Comparison of ENCODE assay signal across 9 mouse cellular contexts in the genomic region with DNA sequence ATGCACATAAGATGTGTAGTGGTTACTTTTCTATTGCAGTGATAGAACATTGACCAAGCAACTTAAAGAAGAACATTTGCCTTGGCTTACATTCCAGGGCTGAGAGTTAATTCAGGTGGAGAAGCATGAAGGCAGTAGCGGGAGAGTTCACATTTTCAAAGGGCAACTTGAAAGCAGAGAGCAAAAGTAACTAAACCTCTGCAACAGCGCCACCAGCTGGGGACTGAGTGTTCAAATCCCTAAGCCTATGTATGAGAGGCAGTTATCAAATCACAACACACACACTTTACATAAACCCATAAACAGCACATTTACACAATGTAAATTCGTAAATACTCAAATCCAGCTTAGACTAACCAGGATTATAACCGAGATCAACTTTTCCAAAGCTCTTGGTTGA. TPM values are rescaled to one million over a fixed set of nuclear protein-coding genes. Genes with fewer than 3 reads are reported as not detected.
DNase-seq lines count a peak whose midpoint lies in the region; ATAC-seq and TF ChIP-seq lines count a peak whose summit lies in the region.
"Had no signal": no experiment of that assay in that cellular context is flagged by ENCODE, and none has a peak within 500 bp of the region (broad histone marks: within the 10 kb centered on the region; RNA-seq: fewer than 3 reads in every experiment).

No protein-coding gene starts in this region.

- peaks cover 24% of the 10 kb centered on the region for H3K36me3 ChIP-seq in ES-E14 (ENCODE audit: control insufficient read depth, insufficient read depth, low read length, poor library complexity, severe bottlenecking)
- peaks cover 63% of the 10 kb centered on the region for H3K36me3 ChIP-seq in liver, embryonic 13.5 days

- H3K9me3 ChIP-seq in ES-E14 (ENCODE audit: control insufficient read depth, insufficient read depth, low read depth, low read length), result no peaks in the 10 kb centered on the region
- no peaks in the 10 kb centered on the region for H3K9me3 ChIP-seq in liver, embryonic 13.5 days (replicated peaks)
- H3K9me3 ChIP-seq: limb, embryonic 12.5 days had no signal

- H3K4me2 ChIP-seq in liver, embryonic 13.5 days, result no peak overlapping the region
- H3K4me2 ChIP-seq: limb, embryonic 12.5 days had no signal

- 7% methylated on average over 4 of the region's 4 CpGs for WGBS in liver, embryonic 13.5 days (ENCODE audit: insufficient replicate concordance)

- no peaks in the 10 kb centered on the region for H3K27me3 ChIP-seq in liver, embryonic 13.5 days
- H3K27me3 ChIP-seq: limb, embryonic 12.5 days had no signal

- no peak overlapping the region for H3K4me3 ChIP-seq in ES-E14 (ENCODE audit: insufficient read depth in 1 of 2, low read depth in 1 of 2, low read length in 2 of 2, poor library complexity in 1 of 2, severe bottlenecking in 1 of 2)
- H3K4me3 ChIP-seq in liver, embryonic 13.5 days (replicated peaks), result no peak overlapping the region
- H3K4me3 ChIP-seq: limb, embryonic 12.5 days had no signal

- H3K9ac ChIP-seq in ES-E14 (ENCODE audit: insufficient read depth, low read depth, low read length, poor library complexity, severe bottlenecking), result no peak overlapping the region
- H3K9ac ChIP-seq in liver, embryonic 13.5 days, result no peak overlapping the region
- H3K9ac ChIP-seq: limb, embryonic 12.5 days had no signal

- H3K4me1 ChIP-seq in ES-E14 (ENCODE audit: control insufficient read depth in 2 of 2, insufficient read depth in 2 of 2, low read length in 2 of 2, poor library complexity in 1 of 2), result peaks cover 0 to 6% of the 10 kb centered on the region in 2 experiments; a peak in 1 of 4 replicates
- peaks cover 38% of the 10 kb centered on the region for H3K4me1 ChIP-seq in liver, embryonic 13.5 days (replicated peaks)

- in situ Hi-C loops in ES-E14 (cut with MboI; ENCODE audit: low sequenced_read_pairs in 2 of 2, unreplicated experiment in 2 of 2), result no loop called here

- no peak overlapping the region for H3K27ac ChIP-seq in ES-E14 (ENCODE audit: insufficient read depth, low read depth, low read length, poor library complexity, severe bottlenecking)
- no peak overlapping the region for H3K27ac ChIP-seq in liver, embryonic 13.5 days

- no peak for ATAC-seq in liver, embryonic 13.5 days (ENCODE audit: low read depth)

- DNase-seq in A20 (ENCODE audit: low read depth, low spot score) (peak; percentile 86), ES-E14 (ENCODE audit: low read depth, low spot score) (peak; percentile 84)
- DNase-seq in cerebellum, adult 11-12 months, result peak; percentile 43
- DNase-seq in frontal cortex, postnatal 36 days (ENCODE audit: low spot score in 2 of 2), result peak; percentile 67 to 85
- DNase-seq in kidney, postnatal 14 days, result peak; percentile 83
- DNase-seq in liver, embryonic 13.5 days, result peak; percentile 73
- peak; percentile 73 for DNase-seq in retina, postnatal 7 days (ENCODE audit: low read depth, low spot score)
- peak; percentile 58 for DNase-seq in urinary bladder, adult 2 months (ENCODE audit: low spot score)

TF ChIP-seq in ES-E14, 5 proteins besides CTCF, POLR2A, EP300 and RAD21:
- TF ChIP-seq MAFK (IDR thresholded peaks at IDR 0.05; ENCODE audit: insufficient read depth, low read depth, low read length) (no peak), CHD2 (IDR thresholded peaks at IDR 0.05; ENCODE audit: low read depth, low read length) (no peak), HCFC1 (IDR thresholded peaks at IDR 0.05; ENCODE audit: borderline replicate concordance, insufficient read depth, low read length) (no peak), ZC3H11A (IDR thresholded peaks at IDR 0.05; ENCODE audit: borderline replicate concordance, low read depth, low read length) (0 out of 2 replicates have a peak, but pooled peaks have one; percentile 34), ZNF384 (IDR thresholded peaks at IDR 0.05; ENCODE audit: low read depth, low read length) (no peak)
TF ChIP-seq in ES-E14: peak in this region for 1.

RNA-seq across cellular contexts. Expression of gene Bcas2, which starts 1.7 kb away (rescaled TPM):
- total RNA-seq in ES-E14 (2012; rRNA removed), result 86.4 and 102 TPM in 2 replicates
- polyA plus RNA-seq in liver, embryonic 13.5 days (2015; fragmentation: Nextera tagmentation; extraction: Ambion mirVana), result 211 and 253 TPM in 2 replicates
- 76.6 and 87.1 TPM in 2 replicates for polyA plus RNA-seq in urinary bladder, adult 2 months (2012; rRNA removed)
